Mouse (Mus musculus) spleen, postnatal 36 days (tissue): ENCODE measurements around the gene Hist1h2br.
"Not testable (repeated sequence)": the region's sequence is repeated elsewhere in the genome, so short reads cannot be mapped to it uniquely, and the experiment has no call there.

Source experiments
- DNase-seq, 2 experiments: peaks; one replicate each; pipeline ENCODE4 v3.0.0; 2022; ENCODE audit warnings: low spot score in 2 of 2, mixed read lengths in 1 of 2

Hist1h2br gene

GRCm38 (mm10) chr13:21846356-21846755, 12.8 kb downstream of the Hist1h2br start:
- DNase-seq, result not testable (repeated sequence)

GRCm38 (mm10) chr13:21847883-21848282, 14.3 kb downstream of the Hist1h2br start:
- no peak for DNase-seq

GRCm38 (mm10) chr13:21850696-21851095, 17.2 kb downstream of the Hist1h2br start:
- DNase-seq, result not testable (repeated sequence)

GRCm38 (mm10) chr13:21852215-21852945, 18.8 kb downstream of the Hist1h2br start:
- no peak for DNase-seq

- peak; percentile 64 to 69 for DNase-seq
Measured at GRCm38 (mm10) chr13:21855146-21855545, 21.6 kb downstream of the Hist1h2br start.

GRCm38 (mm10) chr13:21855698-21856162, 22.2 kb downstream of the Hist1h2br start:
- peak; percentile 15 to 32 for DNase-seq

GRCm38 (mm10) chr13:21861608-21862007, 28.1 kb downstream of the Hist1h2br start:
- DNase-seq, result no peak

GRCm38 (mm10) chr13:21865503-21865902, 32.0 kb downstream of the Hist1h2br start:
- DNase-seq, result not testable (repeated sequence)

- DNase-seq, result no peak
Measured at GRCm38 (mm10) chr13:21880735-21881134, 47.2 kb downstream of the Hist1h2br start.

GRCm38 (mm10) chr13:21881878-21882669, 48.5 kb downstream of the Hist1h2br start:
- DNase-seq, result peak; percentile 3 to 13

- peak in 1 of 2 experiments; percentile 1 for DNase-seq
Measured at GRCm38 (mm10) chr13:21882760-21883405, 49.3 kb downstream of the Hist1h2br start.

- DNase-seq, result no peak
Measured at GRCm38 (mm10) chr13:21883407-21883806, 49.9 kb downstream of the Hist1h2br start.

- no peak for DNase-seq
Measured at GRCm38 (mm10) chr13:21884586-21884985, 51.0 kb downstream of the Hist1h2br start.
